In the genomic region with DNA sequence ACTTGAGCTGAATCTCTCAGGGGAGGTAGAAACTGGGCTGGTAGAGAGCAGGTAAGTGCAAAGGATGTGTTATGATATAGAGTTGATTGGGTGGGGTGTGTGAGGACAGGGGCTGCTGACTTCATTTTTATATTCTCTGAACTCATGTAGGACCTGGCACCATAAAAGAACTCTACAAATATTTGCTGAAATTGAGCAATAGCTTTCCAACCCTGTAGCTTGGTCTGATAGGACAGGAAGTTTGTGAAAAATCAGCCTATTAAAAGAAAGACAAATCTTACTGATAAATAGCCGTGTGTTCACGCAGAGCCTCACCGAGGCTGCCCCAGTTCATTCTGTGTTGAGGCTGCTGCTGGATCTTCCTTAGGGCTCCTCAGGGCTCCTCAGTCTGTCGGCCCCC, we compare ENCODE assay signal across 38 mouse cellular contexts. TPM values are rescaled to one million over a fixed set of nuclear protein-coding genes. Genes with fewer than 3 reads are reported as not detected.
"Had no signal": no experiment of that assay in that cellular context is flagged by ENCODE, and none has a peak within 500 bp of the region (broad histone marks: within the 10 kb centered on the region; RNA-seq: fewer than 3 reads in every experiment).

No protein-coding gene starts in this region.

- H3K9me3 ChIP-seq: heart, embryonic 10.5 days; heart, embryonic 12.5 days; hindbrain, embryonic 10.5 days; hindbrain, embryonic 12.5 days; intestine, embryonic 15.5 days; limb, embryonic 10.5 days; limb, embryonic 12.5 days had no signal

- H3K27ac ChIP-seq: gastrocnemius, adult 2 months; heart, embryonic 10.5 days; hindbrain, embryonic 10.5 days; hindbrain, embryonic 12.5 days; hindbrain, embryonic 14.5 days; intestine, embryonic 15.5 days; layer of hippocampus, adult 2 months; left cerebral cortex, adult 2 months; limb, embryonic 10.5 days; limb, embryonic 12.5 days had no signal

- H3K4me2 ChIP-seq: heart, embryonic 12.5 days; hindbrain, embryonic 12.5 days; hindbrain, embryonic 14.5 days; intestine, embryonic 15.5 days; limb, embryonic 12.5 days; liver, embryonic 11.5 days had no signal

- H3K27me3 ChIP-seq: intestine, embryonic 15.5 days had no signal

- DNase-seq: gastrocnemius, adult 2 months; gastrocnemius, postnatal 10 days; gastrocnemius, postnatal 25 days; heart, adult 18-20 months; heart, postnatal 10 days; heart, postnatal 4 days; kidney, adult 18-20 months; kidney, adult 8-10 months; kidney, postnatal 10 days; kidney, postnatal 25 days; kidney, postnatal 4 days had no signal

- H3K9ac ChIP-seq: heart, embryonic 12.5 days; hindbrain, embryonic 12.5 days; hindbrain, embryonic 14.5 days; intestine, embryonic 15.5 days; limb, embryonic 12.5 days had no signal

- ATAC-seq: hindbrain, embryonic 16.5 days; inflammation-experienced regulatory T-cells, adult 6 months; intestine, embryonic 15.5 days; intestine, postnatal 0 days had no signal

- H3K36me3 ChIP-seq: heart, embryonic 10.5 days; heart, embryonic 12.5 days; hindbrain, embryonic 10.5 days; hindbrain, embryonic 12.5 days; intestine, embryonic 15.5 days; limb, embryonic 12.5 days had no signal

- H3K4me1 ChIP-seq: heart, embryonic 10.5 days; heart, embryonic 12.5 days; hindbrain, embryonic 12.5 days; intestine, embryonic 15.5 days; limb, embryonic 12.5 days had no signal

- H3K4me3 ChIP-seq: gastrocnemius, adult 2 months; heart, embryonic 10.5 days; heart, embryonic 12.5 days; hindbrain, embryonic 10.5 days; hindbrain, embryonic 12.5 days; intestine, embryonic 15.5 days; layer of hippocampus, adult 2 months; left cerebral cortex, adult 2 months; limb, embryonic 10.5 days; limb, embryonic 12.5 days had no signal

RNA-seq across cellular contexts. Expression of gene Cxcl17, which starts 7.3 kb away (rescaled TPM):
- total RNA-seq: gastrocnemius, adult 2 months; gastrocnemius, postnatal 10 days; gastrocnemius, postnatal 25 days; gastrocnemius, postnatal 4 days; granulocyte monocyte progenitor cell, adult 5-6 weeks; heart, adult 8-10 months; heart, postnatal 10 days; heart, postnatal 25 days; heart, postnatal 4 days; layer of hippocampus, adult 2 months; layer of hippocampus, postnatal 10 days; layer of hippocampus, postnatal 25 days; left cerebral cortex, adult 2 months; left cerebral cortex, postnatal 14 days; left cerebral cortex, postnatal 36 days had no signal
- polyA plus RNA-seq: frontal cortex, adult 2 months; heart, embryonic 12.5 days; inflammation-experienced regulatory T-cells, adult 6 months; intestine, embryonic 15.5 days; limb, embryonic 14.5 days had no signal

RNA-seq across cellular contexts. Expression of gene Cnfn, which starts 50.4 kb away (rescaled TPM):
- total RNA-seq: gastrocnemius, adult 2 months; gastrocnemius, postnatal 10 days; gastrocnemius, postnatal 25 days; gastrocnemius, postnatal 4 days; granulocyte monocyte progenitor cell, adult 5-6 weeks; heart, adult 18-20 months; heart, adult 8-10 months; heart, postnatal 10 days; heart, postnatal 25 days; heart, postnatal 4 days; layer of hippocampus, adult 2 months; layer of hippocampus, postnatal 10 days; layer of hippocampus, postnatal 25 days; left cerebral cortex, adult 2 months; left cerebral cortex, postnatal 14 days; left cerebral cortex, postnatal 36 days had no signal
- polyA plus RNA-seq: frontal cortex, adult 2 months; heart, embryonic 10.5 days; heart, embryonic 12.5 days; heart, embryonic 14.5 days; hindbrain, embryonic 10.5 days; hindbrain, embryonic 12.5 days; hindbrain, embryonic 14.5 days; inflammation-experienced regulatory T-cells, adult 6 months; kidney, embryonic 14.5 days; kidney, embryonic 16.5 days; limb, embryonic 10.5 days; limb, embryonic 12.5 days; liver, embryonic 11.5 days had no signal
